Mouse (Mus musculus) embryonic facial prominence, embryonic 12.5 days (tissue): ENCODE measurements at regions not wholly inside any gene's neighbourhood (a gene's known extent, or its start where the extent isn't known, plus 50 kb on each side); places are given as distances from the start of the nearest gene placed in this dataset.

Experiments
- ATAC-seq: fragments of 200-750 bp; cut with Nextera tagmentation; 2 replicates; pipeline ENCODE4 v1.8.0; 2017; ENCODE audit not compliant: insufficient number of reproducible peaks, insufficient read depth, low FRiP score, low TSS enrichment
- H3K27ac ChIP-seq: fragments of 300-500 bp; sonication (generic); 2 replicates; pipeline ENCODE4 v1.5.1; 2016; ENCODE audit warnings: mild to moderate bottlenecking
- H3K27me3 ChIP-seq: fragments of 300-500 bp; sonication (generic); 2 replicates; pipeline ENCODE4 v1.6.1; 2016; ENCODE audit warnings: mild to moderate bottlenecking, moderate library complexity
- H3K36me3 ChIP-seq: fragments of 300-500 bp; sonication (generic); 2 replicates; pipeline ENCODE4 v1.6.1; 2016; ENCODE audit warnings: mild to moderate bottlenecking
- H3K4me1 ChIP-seq: fragments of 300-500 bp; sonication (generic); 2 replicates; pipeline ENCODE4 v1.6.1; 2016
- H3K4me2 ChIP-seq: fragments of 300-500 bp; sonication (generic); replicated peaks from 2 replicates; pipeline ENCODE4 v1.6.1; 2016; ENCODE audit warnings: mild to moderate bottlenecking, moderate library complexity
- H3K4me3 ChIP-seq: fragments of 300-500 bp; sonication (generic); 2 replicates; pipeline ENCODE4 v1.5.1; 2016; ENCODE audit warnings: mild to moderate bottlenecking
- H3K9ac ChIP-seq: fragments of 300-500 bp; sonication (generic); 2 replicates; pipeline ENCODE4 v1.6.1; 2016; ENCODE audit warnings: mild to moderate bottlenecking, moderate library complexity
- H3K9me3 ChIP-seq: fragments of 300-500 bp; sonication (generic); 2 replicates; pipeline ENCODE4 v1.6.1; 2016; ENCODE audit warnings: mild to moderate bottlenecking, moderate library complexity
- WGBS: fragments of 180-500 bp; shearing (Covaris S2); methylation state at CpG from one replicate; pipeline ENCODE4 v1.1.7; 2016; 5-methylcytosine and 5-hydroxymethylcytosine counted together

- Histone ChIP-seq H3K27ac (no peak overlapping the region), H3K9me3 (no peaks in the 10 kb centered on the region), H3K36me3 (no peaks in the 10 kb centered on the region), H3K9ac (no peak overlapping the region), H3K4me3 (no peak overlapping the region), H3K27me3 (no peaks in the 10 kb centered on the region), H3K4me1 (no peaks in the 10 kb centered on the region), H3K4me2 (no peak overlapping the region)
- WGBS = 86% methylated on average over 2 of the region's 2 CpGs
- ATAC-seq = no peak
These were observed 306.8 kb downstream of the Nuf2 start for GRCm38 (mm10) chr1:169224431-169224830.

GRCm38 (mm10) chr1:169187658-169188057, 343.6 kb downstream of the Nuf2 start:
- H3K9me3 ChIP-seq = no peaks in the 10 kb centered on the region
- no peak overlapping the region for H3K4me3 ChIP-seq
- H3K4me2 ChIP-seq = no peak overlapping the region
- no peaks in the 10 kb centered on the region for H3K27me3 ChIP-seq
- no peak overlapping the region for H3K9ac ChIP-seq
- no peak for ATAC-seq
- WGBS = 50% methylated on average over 1 of the region's 1 CpGs
- H3K36me3 ChIP-seq = no peaks in the 10 kb centered on the region
- no peak overlapping the region for H3K27ac ChIP-seq
- no peaks in the 10 kb centered on the region for H3K4me1 ChIP-seq

- no peak overlapping the region for H3K4me3 ChIP-seq
- no peak overlapping the region for H3K4me2 ChIP-seq
- no peaks in the 10 kb centered on the region for H3K9me3 ChIP-seq
- WGBS = 89% methylated on average over 2 of the region's 2 CpGs
- H3K9ac ChIP-seq = no peak overlapping the region
- no peak overlapping the region for H3K27ac ChIP-seq
- no peaks in the 10 kb centered on the region for H3K4me1 ChIP-seq
- no peak for ATAC-seq
- no peaks in the 10 kb centered on the region for H3K36me3 ChIP-seq
- no peaks in the 10 kb centered on the region for H3K27me3 ChIP-seq
These were observed 360.9 kb downstream of the Nuf2 start for GRCm38 (mm10) chr1:169170405-169170804.

DNA sequence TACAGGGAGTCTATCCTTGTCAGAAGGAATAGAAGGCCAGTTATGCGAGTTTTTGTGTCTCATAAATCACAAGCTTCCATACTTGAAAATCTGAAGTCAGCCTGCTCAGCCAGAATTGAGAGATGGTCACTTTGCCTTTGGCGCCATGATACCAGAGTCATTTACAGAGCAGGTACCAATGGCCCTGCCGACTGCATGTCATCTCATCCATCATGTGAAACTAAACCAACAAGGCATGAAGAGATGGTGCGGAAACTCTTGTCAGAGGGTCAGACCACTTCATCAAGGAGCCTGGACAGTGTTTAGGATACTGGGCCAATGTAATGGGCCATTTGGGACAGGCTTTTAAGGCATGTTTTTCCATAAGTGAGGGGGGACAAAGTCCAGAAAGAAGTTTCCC, 363.2 kb downstream of the Nuf2 start:
- H3K4me1 ChIP-seq = no peaks in the 10 kb centered on the region
- H3K36me3 ChIP-seq = no peaks in the 10 kb centered on the region
- WGBS = 87% methylated on average over 4 of the region's 4 CpGs
- no peak overlapping the region for H3K27ac ChIP-seq
- no peak for ATAC-seq
- no peak overlapping the region for H3K9ac ChIP-seq
- H3K27me3 ChIP-seq = no peaks in the 10 kb centered on the region
- H3K4me2 ChIP-seq = no peak overlapping the region
- no peak overlapping the region for H3K4me3 ChIP-seq
- H3K9me3 ChIP-seq = no peaks in the 10 kb centered on the region

- Histone ChIP-seq H3K9me3 (no peaks in the 10 kb centered on the region), H3K4me2 (no peak overlapping the region), H3K27me3 (no peaks in the 10 kb centered on the region), H3K9ac (no peak overlapping the region), H3K27ac (no peak overlapping the region), H3K4me1 (no peaks in the 10 kb centered on the region), H3K4me3 (no peak overlapping the region), H3K36me3 (no peaks in the 10 kb centered on the region)
- WGBS = 71% methylated on average over 5 of the region's 5 CpGs
- ATAC-seq = no peak
These were observed 365.0 kb downstream of the Nuf2 start for GRCm38 (mm10) chr1:169166041-169166850.

GRCm38 (mm10) chr1:169160858-169161257, 370.4 kb downstream of the Nuf2 start:
- no peak overlapping the region for H3K9ac ChIP-seq
- no peak overlapping the region for H3K27ac ChIP-seq
- 74% methylated on average over 6 of the region's 6 CpGs for WGBS
- no peak overlapping the region for H3K4me3 ChIP-seq
- H3K27me3 ChIP-seq = no peaks in the 10 kb centered on the region
- no peak overlapping the region for H3K4me2 ChIP-seq
- peaks cover 6% of the 10 kb centered on the region for H3K4me1 ChIP-seq
- no peaks in the 10 kb centered on the region for H3K9me3 ChIP-seq
- H3K36me3 ChIP-seq = no peaks in the 10 kb centered on the region
- ATAC-seq = no peak

DNA sequence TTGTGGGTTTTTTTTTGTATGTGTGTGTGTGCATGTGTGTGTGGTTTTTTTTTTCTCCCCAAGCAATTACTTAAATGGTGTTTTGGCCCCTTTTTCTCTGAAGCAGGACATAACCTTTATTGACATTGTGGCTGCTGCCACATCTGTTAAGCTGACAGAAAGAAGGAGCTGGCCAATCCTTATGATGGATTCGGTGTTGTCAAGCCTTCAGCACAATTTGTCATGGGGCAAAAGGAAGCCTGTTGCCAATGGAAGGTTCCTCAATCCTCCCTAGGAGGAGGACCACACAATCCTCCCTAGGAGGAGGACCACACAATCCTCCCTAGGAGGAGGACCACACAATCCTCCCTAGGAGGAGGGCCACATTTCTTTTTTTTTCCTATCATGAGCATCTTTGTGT, 371.0 kb downstream of the Nuf2 start:
- no peak for ATAC-seq
- H3K9ac ChIP-seq = no peak overlapping the region
- no peak overlapping the region for H3K4me2 ChIP-seq
- H3K4me3 ChIP-seq = no peak overlapping the region
- no peaks in the 10 kb centered on the region for H3K36me3 ChIP-seq
- H3K4me1 ChIP-seq = peaks cover 8% of the 10 kb centered on the region
- no peaks in the 10 kb centered on the region for H3K27me3 ChIP-seq
- H3K27ac ChIP-seq = no peak overlapping the region
- WGBS = 82% methylated on average over 1 of the region's 1 CpGs
- no peaks in the 10 kb centered on the region for H3K9me3 ChIP-seq

DNA sequence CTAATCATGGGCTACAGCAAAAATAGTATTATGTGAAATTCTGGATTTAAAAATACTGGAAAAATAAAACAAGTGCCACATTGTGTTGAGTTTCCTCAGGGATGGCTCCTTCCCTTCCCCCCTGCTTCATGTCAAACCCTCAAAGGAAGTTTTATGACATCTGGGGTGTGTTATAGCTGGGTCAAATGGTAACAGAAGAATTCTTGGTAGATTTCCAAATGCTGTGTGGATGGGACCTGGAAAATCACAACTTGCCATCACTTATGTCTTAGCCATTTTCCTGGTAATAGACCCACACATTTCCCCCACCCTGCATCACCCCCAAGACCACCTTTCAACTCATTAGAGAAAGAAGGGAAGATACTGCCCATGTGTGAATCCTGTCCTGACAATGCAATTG, 371.5 kb downstream of the Nuf2 start:
- no peak overlapping the region for H3K4me3 ChIP-seq
- H3K4me1 ChIP-seq = peaks cover 8% of the 10 kb centered on the region
- H3K4me2 ChIP-seq = no peak overlapping the region
- no peak overlapping the region for H3K9ac ChIP-seq
- no peak overlapping the region for H3K27ac ChIP-seq
- no peak for ATAC-seq
- H3K27me3 ChIP-seq = no peaks in the 10 kb centered on the region
- no peaks in the 10 kb centered on the region for H3K36me3 ChIP-seq
- no peaks in the 10 kb centered on the region for H3K9me3 ChIP-seq

DNA sequence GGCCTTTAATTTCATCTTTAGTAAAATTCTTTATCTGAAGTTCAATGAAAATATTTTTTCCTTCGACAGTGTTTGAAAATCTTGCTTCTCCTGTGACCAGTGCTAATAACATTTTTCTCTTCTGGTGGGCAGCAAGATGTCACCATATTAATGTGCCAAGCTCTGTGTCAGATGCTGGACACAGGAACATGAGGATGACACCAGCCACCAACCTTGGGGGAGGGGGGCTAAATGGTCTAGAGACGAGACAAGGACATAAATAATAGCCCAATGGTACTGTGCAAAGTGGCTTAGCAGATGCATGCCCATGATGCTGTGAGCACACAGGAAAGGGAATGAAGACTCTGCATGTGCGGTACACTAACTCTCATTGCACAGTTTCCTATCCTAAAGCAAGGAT, 373.8 kb downstream of the Nuf2 start:
- 89% methylated on average over 3 of the region's 3 CpGs for WGBS
- Histone ChIP-seq H3K4me1 (peaks cover 8% of the 10 kb centered on the region), H3K4me3 (no peak overlapping the region), H3K9ac (no peak overlapping the region), H3K36me3 (no peaks in the 10 kb centered on the region), H3K4me2 (no peak overlapping the region), H3K27me3 (no peaks in the 10 kb centered on the region), H3K9me3 (no peaks in the 10 kb centered on the region), H3K27ac (no peak overlapping the region)
- no peak for ATAC-seq

- Histone ChIP-seq H3K36me3 (no peaks in the 10 kb centered on the region), H3K4me1 (peaks cover 8% of the 10 kb centered on the region), H3K27ac (no peak overlapping the region), H3K4me3 (no peak overlapping the region), H3K9ac (no peak overlapping the region), H3K9me3 (no peaks in the 10 kb centered on the region), H3K27me3 (no peaks in the 10 kb centered on the region), H3K4me2 (no peak overlapping the region)
- 87% methylated on average over 4 of the region's 4 CpGs for WGBS
- no peak for ATAC-seq
These were observed 374.4 kb downstream of the Nuf2 start for GRCm38 (mm10) chr1:169156875-169157274.

- H3K27me3 ChIP-seq = no peaks in the 10 kb centered on the region
- no peaks in the 10 kb centered on the region for H3K9me3 ChIP-seq
- H3K9ac ChIP-seq = no peak overlapping the region
- no peak overlapping the region for H3K4me3 ChIP-seq
- H3K4me2 ChIP-seq = no peak overlapping the region
- no peaks in the 10 kb centered on the region for H3K36me3 ChIP-seq
- H3K4me1 ChIP-seq = peaks cover 8% of the 10 kb centered on the region
- no peak for ATAC-seq
- peak overlapping the region; percentile 47; the same call in 1 of the 2 replicates for H3K27ac ChIP-seq
- 53% methylated on average over 14 of the region's 14 CpGs for WGBS
These were observed 375.5 kb downstream of the Nuf2 start for GRCm38 (mm10) chr1:169155484-169156459.

DNA sequence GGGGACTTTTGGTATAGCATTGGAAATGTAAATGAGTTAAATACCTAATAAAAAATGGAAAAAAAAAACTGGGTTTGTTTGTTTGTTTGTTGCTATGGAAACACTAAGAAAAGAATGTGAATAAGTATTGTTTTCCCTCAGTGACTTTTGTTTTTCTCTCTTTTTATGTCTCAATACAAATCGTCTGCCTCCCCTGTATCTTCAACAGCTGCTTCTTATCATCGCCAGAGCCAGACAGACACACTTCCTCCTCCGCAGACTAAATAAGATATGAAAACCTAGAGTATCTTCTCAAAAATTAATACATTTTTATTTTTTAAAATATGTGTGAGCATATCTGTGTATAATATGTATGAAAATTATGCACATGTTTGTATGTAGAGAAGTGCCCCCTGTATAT, 389.0 kb downstream of the Nuf2 start:
- ATAC-seq = no peak
- 83% methylated on average over 3 of the region's 3 CpGs for WGBS
- no peak overlapping the region for H3K4me2 ChIP-seq

More for the DNA sequence above, 389.0 kb downstream of the Nuf2 start:
- Histone ChIP-seq H3K27ac (no peak overlapping the region), H3K9ac (no peak overlapping the region), H3K9me3 (no peaks in the 10 kb centered on the region; the same call in 1 of the 2 replicates), H3K36me3 (no peaks in the 10 kb centered on the region), H3K4me3 (no peak overlapping the region), H3K4me1 (no peaks in the 10 kb centered on the region), H3K27me3 (no peaks in the 10 kb centered on the region)
